Mouse (Mus musculus): Measurements from ENCODE around the gene Mefv. TPM values are rescaled to one million over a fixed set of nuclear protein-coding genes. Genes with fewer than 3 reads are reported as not detected.
"Not testable (repeated sequence)": the region's sequence is repeated elsewhere in the genome, so short reads cannot be mapped to it uniquely, and the experiment has no call there.

The Mefv gene
- polyA plus RNA-seq, 1 experiment from 2014 or later = not detected

- WGBS = 74% methylated on average over 6 of the region's 6 CpGs
- no peaks in the 10 kb centered on the region for H3K36me3 ChIP-seq (ENCODE audit: control insufficient read depth, insufficient read depth, low read length)
- no peaks in the 10 kb centered on the region for H3K4me1 ChIP-seq (ENCODE audit: control insufficient read depth, insufficient read depth, low read length)
- no peak for ATAC-seq (ENCODE audit: insufficient number of reproducible peaks, insufficient read depth, low FRiP score, low read depth)
- H3K27ac ChIP-seq (ENCODE audit: low read length) = no peak overlapping the region
- no peak overlapping the region for H3K4me3 ChIP-seq (ENCODE audit: low read depth, low read length)
- no peaks in the 10 kb centered on the region for H3K9me3 ChIP-seq (ENCODE audit: control insufficient read depth, low read depth, low read length)
- no peak overlapping the region for H3K4me2 ChIP-seq (replicated peaks; ENCODE audit: low read depth, low read length)
- no peak overlapping the region for H3K9ac ChIP-seq (replicated peaks; ENCODE audit: low read depth, low read length)
- H3K27me3 ChIP-seq (ENCODE audit: control insufficient read depth, insufficient read depth, low read length) = no peaks in the 10 kb centered on the region
Observed at GRCm38 (mm10) chr16:3727980-3728720, 10.3 kb upstream of the Mefv start.

GRCm38 (mm10) chr16:3723231-3723630, 5.3 kb upstream of the Mefv start:
- H3K36me3 ChIP-seq (ENCODE audit: control insufficient read depth, insufficient read depth, low read length) = no peaks in the 10 kb centered on the region
- H3K9ac ChIP-seq (replicated peaks; ENCODE audit: low read depth, low read length) = no peak overlapping the region
- no peaks in the 10 kb centered on the region for H3K9me3 ChIP-seq (ENCODE audit: control insufficient read depth, low read depth, low read length)
- H3K27me3 ChIP-seq (ENCODE audit: control insufficient read depth, insufficient read depth, low read length) = no peaks in the 10 kb centered on the region
- 69% methylated on average over 3 of the region's 3 CpGs for WGBS
- no peaks in the 10 kb centered on the region for H3K4me1 ChIP-seq (ENCODE audit: control insufficient read depth, insufficient read depth, low read length)
- H3K4me2 ChIP-seq (replicated peaks; ENCODE audit: low read depth, low read length) = no peak overlapping the region
- no peak for ATAC-seq (ENCODE audit: insufficient number of reproducible peaks, insufficient read depth, low FRiP score, low read depth)
- H3K4me3 ChIP-seq (ENCODE audit: low read depth, low read length) = no peak overlapping the region
- H3K27ac ChIP-seq (ENCODE audit: low read length) = no peak overlapping the region

- Histone ChIP-seq H3K4me1 (ENCODE audit: control insufficient read depth, insufficient read depth, low read length) (no peaks in the 10 kb centered on the region), H3K9me3 (ENCODE audit: control insufficient read depth, low read depth, low read length) (no peaks in the 10 kb centered on the region), H3K27me3 (ENCODE audit: control insufficient read depth, insufficient read depth, low read length) (no peaks in the 10 kb centered on the region), H3K4me3 (ENCODE audit: low read depth, low read length) (no peak overlapping the region), H3K9ac (replicated peaks; ENCODE audit: low read depth, low read length) (no peak overlapping the region), H3K36me3 (ENCODE audit: control insufficient read depth, insufficient read depth, low read length) (no peaks in the 10 kb centered on the region), H3K4me2 (replicated peaks; ENCODE audit: low read depth, low read length) (no peak overlapping the region), H3K27ac (ENCODE audit: low read length) (no peak overlapping the region)
- 79% methylated on average over 2 of the region's 2 CpGs for WGBS
- ATAC-seq (ENCODE audit: insufficient number of reproducible peaks, insufficient read depth, low FRiP score, low read depth) = no peak
Observed at GRCm38 (mm10) chr16:3714731-3715130, 3.2 kb downstream of the Mefv start.

GRCm38 (mm10) chr16:3706680-3707079, 11.2 kb downstream of the Mefv start:
- 79% methylated on average over 6 of the region's 6 CpGs for WGBS
- H3K27ac ChIP-seq (ENCODE audit: low read length) = no peak overlapping the region
- H3K4me3 ChIP-seq (ENCODE audit: low read depth, low read length) = no peak overlapping the region
- no peaks in the 10 kb centered on the region for H3K4me1 ChIP-seq (ENCODE audit: control insufficient read depth, insufficient read depth, low read length)
- H3K4me2 ChIP-seq (replicated peaks; ENCODE audit: low read depth, low read length) = no peak overlapping the region
- ATAC-seq (ENCODE audit: insufficient number of reproducible peaks, insufficient read depth, low FRiP score, low read depth) = no peak
- H3K27me3 ChIP-seq (ENCODE audit: control insufficient read depth, insufficient read depth, low read length) = no peaks in the 10 kb centered on the region
- H3K9ac ChIP-seq (replicated peaks; ENCODE audit: low read depth, low read length) = no peak overlapping the region
- H3K36me3 ChIP-seq (ENCODE audit: control insufficient read depth, insufficient read depth, low read length) = no peaks in the 10 kb centered on the region
- H3K9me3 ChIP-seq (ENCODE audit: control insufficient read depth, low read depth, low read length) = no peaks in the 10 kb centered on the region

- Histone ChIP-seq H3K4me1 (ENCODE audit: control insufficient read depth, insufficient read depth, low read length) (no peaks in the 10 kb centered on the region), H3K9me3 (ENCODE audit: control insufficient read depth, low read depth, low read length) (no peaks in the 10 kb centered on the region), H3K9ac (replicated peaks; ENCODE audit: low read depth, low read length) (no peak overlapping the region), H3K36me3 (ENCODE audit: control insufficient read depth, insufficient read depth, low read length) (no peaks in the 10 kb centered on the region), H3K4me2 (replicated peaks; ENCODE audit: low read depth, low read length) (no peak overlapping the region), H3K27me3 (ENCODE audit: control insufficient read depth, insufficient read depth, low read length) (no peaks in the 10 kb centered on the region), H3K27ac (ENCODE audit: low read length) (no peak overlapping the region), H3K4me3 (ENCODE audit: low read depth, low read length) (no peak overlapping the region)
- no peak for ATAC-seq (ENCODE audit: insufficient number of reproducible peaks, insufficient read depth, low FRiP score, low read depth)
- WGBS = 76% methylated on average over 1 of the region's 1 CpGs
Observed at GRCm38 (mm10) chr16:3700893-3701292, 17.0 kb downstream of the Mefv start.

- H3K9me3 ChIP-seq (ENCODE audit: control insufficient read depth, low read depth, low read length) = no peaks in the 10 kb centered on the region
- no peak for ATAC-seq (ENCODE audit: insufficient number of reproducible peaks, insufficient read depth, low FRiP score, low read depth)
- WGBS = 81% methylated on average over 8 of the region's 8 CpGs
- no peaks in the 10 kb centered on the region for H3K27me3 ChIP-seq (ENCODE audit: control insufficient read depth, insufficient read depth, low read length)
- H3K27ac ChIP-seq (ENCODE audit: low read length) = no peak overlapping the region
- H3K4me1 ChIP-seq (ENCODE audit: control insufficient read depth, insufficient read depth, low read length) = no peaks in the 10 kb centered on the region
- no peak overlapping the region for H3K4me3 ChIP-seq (ENCODE audit: low read depth, low read length)
- no peak overlapping the region for H3K4me2 ChIP-seq (replicated peaks; ENCODE audit: low read depth, low read length)
- H3K36me3 ChIP-seq (ENCODE audit: control insufficient read depth, insufficient read depth, low read length) = no peaks in the 10 kb centered on the region
- no peak overlapping the region for H3K9ac ChIP-seq (replicated peaks; ENCODE audit: low read depth, low read length)
Observed at GRCm38 (mm10) chr16:3699281-3699680, 18.6 kb downstream of the Mefv start.

- H3K27me3 ChIP-seq (ENCODE audit: control insufficient read depth, insufficient read depth, low read length); H3K9ac ChIP-seq (replicated peaks; ENCODE audit: low read depth, low read length); H3K4me2 ChIP-seq (replicated peaks; ENCODE audit: low read depth, low read length); H3K36me3 ChIP-seq (ENCODE audit: control insufficient read depth, insufficient read depth, low read length); H3K4me3 ChIP-seq (ENCODE audit: low read depth, low read length); H3K4me1 ChIP-seq (ENCODE audit: control insufficient read depth, insufficient read depth, low read length); H3K27ac ChIP-seq (ENCODE audit: low read length); H3K9me3 ChIP-seq (ENCODE audit: control insufficient read depth, low read depth, low read length); ATAC-seq (ENCODE audit: insufficient number of reproducible peaks, insufficient read depth, low FRiP score, low read depth): not testable (repeated sequence)
- WGBS = 50% methylated on average over 20 of the region's 20 CpGs
Observed at GRCm38 (mm10) chr16:3689608-3690007, 28.3 kb downstream of the Mefv start.

All from stomach, embryonic 14.5 days (tissue).